ENCODE assay signal across 10 mouse cellular contexts in genomic region chr11:31477104-31477503, GRCm38 (mm10).
"Had no signal": no experiment of that assay in that cellular context is flagged by ENCODE, and none has a peak within 500 bp of the region (broad histone marks: within the 10 kb centered on the region; RNA-seq: fewer than 3 reads in every experiment).

No protein-coding gene starts in this region.

- H3K27ac ChIP-seq: hindbrain, embryonic 15.5 days; limb, embryonic 15.5 days; liver, embryonic 12.5 days; lung, embryonic 15.5 days; midbrain, embryonic 13.5 days had no signal

- H3K9me3 ChIP-seq: hindbrain, embryonic 15.5 days; limb, embryonic 15.5 days; liver, embryonic 12.5 days; lung, embryonic 15.5 days; midbrain, embryonic 13.5 days had no signal

- H3K27me3 ChIP-seq: hindbrain, embryonic 15.5 days; limb, embryonic 15.5 days; liver, embryonic 12.5 days; lung, embryonic 15.5 days; midbrain, embryonic 13.5 days had no signal

- H3K9ac ChIP-seq: hindbrain, embryonic 15.5 days; limb, embryonic 15.5 days; liver, embryonic 12.5 days; lung, embryonic 15.5 days; midbrain, embryonic 13.5 days had no signal

- H3K36me3 ChIP-seq: hindbrain, embryonic 15.5 days; limb, embryonic 15.5 days; liver, embryonic 12.5 days; lung, embryonic 15.5 days; midbrain, embryonic 13.5 days had no signal

- H3K4me2 ChIP-seq: hindbrain, embryonic 15.5 days; limb, embryonic 15.5 days; liver, embryonic 12.5 days; lung, embryonic 15.5 days; midbrain, embryonic 13.5 days had no signal

- H3K4me1 ChIP-seq: hindbrain, embryonic 15.5 days; limb, embryonic 15.5 days; liver, embryonic 12.5 days; lung, embryonic 15.5 days; midbrain, embryonic 13.5 days had no signal

- DNase-seq: layer of hippocampus, postnatal 36 days; right cerebral cortex, postnatal 4 days; spleen, adult 18-20 months; thymus, postnatal 4 days had no signal

- H3K4me3 ChIP-seq: hindbrain, embryonic 15.5 days; limb, embryonic 15.5 days; liver, embryonic 12.5 days; lung, embryonic 15.5 days; midbrain, embryonic 13.5 days had no signal

- ATAC-seq: intestine, embryonic 16.5 days; liver, embryonic 12.5 days had no signal
